Mouse (Mus musculus) skeletal muscle tissue, adult 2 months (tissue): ENCODE results near the gene Mrps30.
A peak's percentile ranks its signal among the peaks of the same experiment; 100 is the strongest.
"Not testable (repeated sequence)": the region's sequence is repeated elsewhere in the genome, so short reads cannot be mapped to it uniquely, and the experiment has no call there.

ENCODE experiments used
- DNase-seq: peaks from one replicate; pipeline ENCODE4 v3.0.0-alpha.2; 2012; ENCODE audit warnings: low read depth, low spot score

Mrps30 gene

DNA sequence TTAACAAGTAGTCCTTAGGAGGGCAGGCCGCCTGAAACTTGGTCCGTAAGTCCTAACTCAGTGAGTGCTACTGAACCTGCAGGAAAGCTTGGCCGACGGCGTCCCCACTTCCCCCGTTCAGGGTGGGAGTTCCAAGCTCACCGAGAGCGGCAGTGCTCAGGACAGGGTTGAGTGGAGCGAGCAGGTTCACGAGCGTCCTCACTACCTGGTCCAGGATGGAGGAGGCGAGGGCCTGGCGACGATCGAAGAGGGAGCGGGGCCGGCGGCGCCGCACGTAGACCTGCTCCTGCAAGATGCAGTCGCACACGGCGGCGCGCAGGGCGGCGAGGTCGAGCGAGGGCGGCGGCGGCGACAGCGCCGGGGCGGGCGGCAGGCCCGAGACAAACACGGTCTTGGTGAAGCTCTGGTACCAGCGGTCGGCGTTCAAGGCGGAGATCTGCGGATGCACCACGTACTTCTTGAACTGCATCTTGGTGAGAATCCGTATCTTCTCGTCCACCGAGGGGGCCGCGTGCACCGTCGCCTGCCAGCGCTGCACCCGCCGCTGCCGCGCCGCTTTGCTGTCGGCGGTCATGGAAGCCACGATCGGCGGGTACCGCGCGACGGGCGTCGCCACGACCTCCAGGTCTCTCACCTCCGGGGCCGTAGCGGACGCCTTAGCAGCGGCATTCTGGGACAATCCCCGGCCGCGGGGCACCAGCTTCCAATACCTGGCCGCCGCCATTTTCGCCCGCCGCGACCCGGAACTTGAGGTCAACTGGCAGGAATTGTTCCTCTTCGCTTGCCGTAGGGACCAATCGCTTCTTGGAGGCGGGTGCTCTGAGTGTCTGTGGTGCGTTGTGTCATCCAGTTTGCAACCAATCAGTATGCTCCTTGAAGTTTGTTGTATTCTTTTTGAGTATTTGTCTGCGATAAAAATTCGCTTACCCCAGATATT, at the start of gene Mrps30, which contains the start of gene B430218F22Rik:
Gene Mrps30, minus strand, starts transcription at position 742 of the 937 bp plus-strand sequence.
Gene B430218F22Rik, plus strand, starts transcription at position 120 of the 937 bp plus-strand sequence.
- DNase-seq, result peak; percentile 95

- DNase-seq, result no peak
Measured at GRCm38 (mm10) chr13:118420847-118421246, 33.8 kb upstream of the Mrps30 start.

DNA sequence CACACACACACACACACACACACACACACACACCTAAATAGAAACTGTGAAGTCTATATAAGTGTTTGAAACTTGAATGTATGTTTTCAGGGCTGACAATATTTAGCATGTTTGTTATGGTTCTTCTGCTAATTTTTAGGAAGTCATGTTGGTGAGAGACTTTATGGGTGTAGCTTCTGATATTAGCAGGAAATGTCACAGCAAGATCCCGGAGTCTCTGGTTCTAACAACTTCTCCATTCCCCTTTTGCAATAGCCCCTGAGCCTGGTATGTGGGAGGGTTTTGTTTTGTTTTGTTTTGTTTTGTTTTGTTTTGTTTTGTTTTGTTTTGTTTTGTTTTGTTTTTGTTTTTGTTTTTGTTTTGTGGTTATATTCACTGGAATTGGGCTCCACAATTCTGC, 33.4 kb upstream of the Mrps30 start:
- no peak for DNase-seq

DNA sequence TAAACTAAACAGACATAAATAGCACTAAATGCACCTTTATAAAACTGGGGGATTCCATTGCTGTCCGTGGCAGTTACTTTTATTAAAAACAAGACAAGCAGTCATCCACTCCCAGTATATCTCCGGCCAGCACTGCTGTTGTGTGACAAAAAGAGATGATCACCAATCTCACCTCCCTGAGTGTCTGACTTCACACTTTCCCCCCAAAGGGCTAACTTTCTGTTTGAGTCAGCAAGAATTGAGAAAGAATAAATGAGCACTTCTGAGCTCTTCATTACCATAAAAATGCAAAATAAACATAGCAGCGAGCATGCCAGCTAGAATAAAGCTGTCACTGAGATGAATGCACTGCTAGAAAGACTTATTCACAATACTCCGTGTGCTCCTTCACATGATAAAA, 31.1 kb upstream of the Mrps30 start:
- no peak for DNase-seq

- no peak for DNase-seq
Measured at GRCm38 (mm10) chr13:118411297-118411992, 24.4 kb upstream of the Mrps30 start.

- peak; percentile 8 for DNase-seq
Measured at GRCm38 (mm10) chr13:118403544-118403943, 16.5 kb upstream of the Mrps30 start.

DNA sequence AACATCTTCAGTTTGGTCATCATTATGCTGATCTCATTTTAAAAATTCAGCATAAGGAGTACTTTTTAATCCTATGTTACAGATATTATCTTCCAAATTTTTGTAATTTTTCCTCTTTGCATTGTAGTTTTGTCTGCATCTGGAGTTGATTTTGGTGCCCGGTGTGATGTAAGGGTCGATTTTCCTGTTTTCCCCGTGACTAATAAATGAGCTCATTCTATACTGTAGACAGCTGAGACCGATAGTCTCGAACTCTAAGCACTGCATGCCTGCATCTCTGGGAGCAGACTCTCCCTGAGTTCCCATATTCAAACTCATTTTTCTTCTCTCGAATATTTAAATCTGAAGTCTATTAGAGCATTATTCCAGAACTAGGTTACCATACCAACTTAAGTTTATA, 13.3 kb upstream of the Mrps30 start:
- no peak for DNase-seq

- no peak for DNase-seq
Measured at GRCm38 (mm10) chr13:118395803-118396202, 8.8 kb upstream of the Mrps30 start.

GRCm38 (mm10) chr13:118387448-118387801, 373 bp upstream of the Mrps30 start:
- DNase-seq, result not testable (repeated sequence)

DNA sequence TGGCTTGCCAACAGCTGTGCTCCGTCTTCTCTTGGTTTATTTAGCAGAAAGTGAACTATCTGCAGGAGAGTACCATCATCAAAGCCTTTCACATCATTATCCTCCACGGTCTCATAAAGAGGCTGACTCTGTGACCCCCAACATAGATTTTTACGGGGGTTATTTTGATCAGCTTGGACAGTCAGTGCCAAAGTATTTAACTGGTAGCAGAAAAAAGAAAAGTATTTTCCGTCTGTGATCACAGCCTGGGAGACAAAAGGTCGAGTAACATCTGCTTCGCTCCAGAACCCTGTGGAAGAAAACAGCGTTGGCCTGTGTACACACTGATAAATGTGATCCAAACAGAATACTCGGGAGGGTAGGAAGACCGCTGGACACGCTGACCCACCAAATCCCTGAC, 6.7 kb downstream of the Mrps30 start:
- DNase-seq, result no peak

DNA sequence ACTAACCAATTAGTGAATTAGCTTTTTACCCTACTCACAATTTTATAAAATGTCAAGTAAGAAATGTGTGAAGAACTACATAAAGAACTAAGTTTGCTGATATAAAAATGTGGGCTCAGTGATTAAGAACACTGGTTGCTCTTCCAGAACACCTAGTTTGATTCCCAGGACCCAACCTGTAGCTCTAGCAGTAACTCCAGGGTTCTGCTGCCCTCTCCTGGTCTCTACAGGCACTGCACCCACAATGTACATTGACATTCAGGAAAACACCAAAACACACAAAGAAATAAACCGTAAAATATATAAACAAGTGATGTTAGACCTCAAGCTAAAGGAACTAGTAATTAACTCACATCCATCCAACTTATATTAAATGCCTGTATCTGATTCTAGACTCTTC, 7.9 kb downstream of the Mrps30 start:
- DNase-seq, result peak; percentile 4

DNA sequence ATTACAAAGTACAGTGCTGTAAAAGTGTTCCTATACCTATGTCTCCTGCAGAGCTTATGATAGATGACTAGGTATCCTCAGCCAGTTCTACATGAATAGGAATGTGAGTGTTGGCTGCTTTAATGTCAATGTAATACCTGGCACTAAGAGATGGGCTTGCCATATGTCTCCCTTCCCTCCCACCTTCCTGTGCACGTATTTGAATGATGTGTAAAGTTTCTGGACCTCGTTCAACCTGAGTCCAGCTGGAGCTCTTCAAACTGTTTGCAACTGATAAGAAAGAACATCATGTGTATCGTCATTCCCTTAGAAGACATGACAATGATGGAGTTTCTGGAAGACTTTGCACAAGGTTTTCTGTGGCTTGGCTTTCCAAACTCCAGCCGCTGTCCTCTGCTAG, 14.2 kb downstream of the Mrps30 start:
- no peak for DNase-seq

DNA sequence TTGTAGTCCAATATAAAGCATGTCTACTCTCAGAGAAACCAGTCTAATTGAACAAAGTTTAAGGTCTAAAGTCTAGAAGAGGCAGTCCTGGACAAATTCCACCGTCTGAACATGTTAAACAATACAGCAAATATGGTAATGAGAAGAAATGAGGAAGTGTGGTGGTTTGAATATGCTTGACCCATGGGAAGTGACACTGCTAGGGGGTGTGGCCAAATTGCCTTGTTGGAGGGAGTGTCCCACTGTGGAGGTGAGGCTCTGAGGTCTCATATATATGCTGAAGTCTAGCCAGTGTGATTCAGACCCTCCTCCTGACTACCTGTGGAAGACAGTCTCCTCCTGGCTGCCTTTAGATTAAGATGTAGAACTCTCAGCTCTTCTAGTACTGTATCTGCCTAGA, 21.3 kb downstream of the Mrps30 start:
- DNase-seq, result no peak

DNA sequence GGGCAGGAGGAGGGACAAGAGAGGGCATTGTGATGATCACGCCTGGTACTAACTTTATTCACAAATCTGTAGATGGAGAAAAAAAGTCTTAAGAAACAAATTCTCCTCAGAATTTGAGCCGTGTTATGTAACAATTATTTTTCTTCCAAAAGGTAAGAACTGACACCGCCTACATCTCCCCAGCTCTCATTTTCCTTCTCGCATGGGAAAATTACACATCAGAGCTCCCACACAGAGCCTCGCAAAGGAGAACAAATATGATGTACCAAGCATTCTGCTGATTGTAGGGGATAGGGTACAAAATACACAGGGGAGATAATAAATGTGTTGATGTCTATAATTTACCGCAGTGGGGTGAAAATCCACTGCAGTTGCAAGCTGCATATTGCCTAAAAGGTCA, 23.7 kb downstream of the Mrps30 start:
- DNase-seq, result no peak

- DNase-seq, result no peak
Measured at GRCm38 (mm10) chr13:118350870-118351269, 36.2 kb downstream of the Mrps30 start.

GRCm38 (mm10) chr13:118350257-118350656, 36.8 kb downstream of the Mrps30 start:
- DNase-seq, result peak; percentile 1
